Mouse (Mus musculus) ovary, adult 10 weeks (tissue): ENCODE measurements around the gene Krtap9-3. TPM values are rescaled to one million over a fixed set of nuclear protein-coding genes. Genes with fewer than 3 reads are reported as not detected.

Experiments
- polyA plus RNA-seq: library from polyadenylated mRNA; stranded (reverse); fragments of 350-450 nt; fragmentation: Illumina TruSeq; extraction: RNeasy Lipid Tissue Mini Kit (QIAGEN cat#74804); gene quantifications from one replicate; pipeline ENCODE4 v1.2.3, GENCODE M21; 2014

Gene Krtap9-3
- polyA plus RNA-seq = not detected

DNA sequence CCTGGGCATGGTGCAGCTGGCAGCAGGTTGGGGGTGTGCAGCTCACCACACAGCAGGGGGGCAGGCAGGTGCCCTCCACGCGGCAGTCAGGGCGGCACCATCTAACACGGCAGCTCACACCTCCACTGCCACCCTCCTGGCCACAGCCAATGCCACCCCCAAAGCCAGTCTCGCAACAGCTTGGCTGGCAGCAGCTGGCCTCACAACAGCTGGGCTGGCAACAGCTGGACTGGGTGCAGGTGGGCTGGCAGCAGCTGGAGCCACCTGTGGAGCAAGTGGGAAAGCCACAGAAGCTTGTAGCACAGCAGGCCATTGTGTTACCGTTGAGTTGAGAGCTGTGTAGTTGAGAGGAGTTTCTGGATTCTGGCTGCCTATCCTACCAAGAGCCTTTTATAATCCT, at the start of gene Krtap9-3:
TSS of gene Krtap9-3 (minus strand) at position 364 of the 400 bp plus-strand sequence.

GRCm38 (mm10) chr11:99643635-99644139, 45.8 kb upstream of the Krtap9-3 start, which contains the start of gene Krtap4-7:
TSS of gene Krtap4-7 (minus strand) at chr11:99644089.

GRCm38 (mm10) chr11:99634653-99635134, 36.8 kb upstream of the Krtap9-3 start, which contains the start of gene Krtap4-2:
TSS of gene Krtap4-2 (minus strand) at chr11:99635084.

DNA sequence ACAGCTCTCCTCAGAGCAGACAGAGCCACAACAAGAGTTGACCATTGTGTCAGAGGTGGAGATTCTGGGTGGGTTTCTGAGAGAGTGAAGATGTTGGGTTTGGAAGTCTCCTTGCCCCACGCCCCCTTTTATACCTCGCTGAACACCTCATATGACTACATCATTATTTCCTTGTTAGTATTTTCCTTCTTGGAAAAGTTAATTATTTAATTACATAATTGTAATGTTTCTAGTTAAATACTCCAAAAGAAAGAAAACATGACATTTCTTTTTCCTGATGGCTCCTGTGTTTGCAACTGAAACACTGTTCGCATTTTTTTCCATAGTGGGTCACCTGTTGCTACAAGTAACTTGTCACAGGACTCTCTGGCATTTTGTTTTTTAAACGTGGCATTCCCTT, 30.2 kb upstream of the Krtap9-3 start, which contains the start of gene Krtap4-1:
TSS of gene Krtap4-1 (minus strand) at position 101 of the 400 bp plus-strand sequence.

GRCm38 (mm10) chr11:99620335-99620734, 22.4 kb upstream of the Krtap9-3 start, which contains the start of gene Gm11562:
TSS of gene Gm11562 (minus strand) at chr11:99620435.

DNA sequence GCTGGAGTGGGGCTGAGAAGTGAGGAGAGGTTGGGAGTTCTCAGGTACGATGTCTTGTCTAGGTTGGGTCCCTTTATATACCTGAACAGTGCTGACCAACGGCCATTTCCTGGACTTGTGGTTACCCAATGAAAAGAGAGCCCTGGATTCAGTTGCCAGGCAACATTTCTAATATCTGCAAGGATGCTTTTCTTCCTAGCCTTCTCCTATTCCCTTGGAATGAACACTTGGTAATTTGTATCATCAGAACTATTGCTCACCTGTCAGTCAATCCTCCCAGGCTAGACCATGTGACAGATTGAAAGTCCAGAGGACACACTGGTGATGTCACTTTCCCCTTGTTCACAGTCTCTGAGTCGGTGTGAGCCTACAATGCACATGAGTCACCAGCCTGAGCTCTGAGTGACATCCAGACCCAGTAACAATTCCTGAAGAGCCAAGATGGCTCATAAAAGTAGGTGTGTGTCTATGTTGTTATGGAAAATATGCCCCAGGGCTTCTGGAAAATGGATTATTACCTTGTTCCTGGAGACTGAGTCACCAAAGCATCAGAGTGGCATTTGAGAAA, 17.0 kb upstream of the Krtap9-3 start, which contains the start of gene Krtap2-4:
TSS of gene Krtap2-4 (minus strand) at position 51 of the 568 bp plus-strand sequence.

GRCm38 (mm10) chr11:99610089-99610488, 12.2 kb upstream of the Krtap9-3 start, which contains the start of gene Gm11937:
TSS of gene Gm11937 (minus strand) at chr11:99610189.

DNA sequence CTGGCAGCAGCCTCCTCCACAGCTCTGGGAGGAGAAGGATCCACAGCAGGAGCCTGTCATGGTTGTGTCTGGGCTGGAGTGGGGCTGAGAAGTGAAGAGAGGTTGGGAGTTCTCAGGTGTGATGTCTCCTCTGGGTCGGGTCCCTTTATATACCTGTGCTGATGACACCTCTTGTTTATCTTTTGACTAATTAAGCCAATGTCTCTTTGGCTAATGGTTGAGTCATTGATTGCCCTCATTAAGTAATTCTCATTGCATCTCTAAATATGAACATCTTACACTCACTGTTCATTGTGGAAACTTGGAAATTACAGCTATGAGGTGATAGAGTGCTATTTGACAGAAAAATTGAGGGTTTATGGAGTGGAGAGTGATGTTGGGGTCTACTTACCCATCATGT, 5.3 kb upstream of the Krtap9-3 start, which contains the start of gene Gm11938:
TSS of gene Gm11938 (minus strand) at position 101 of the 400 bp plus-strand sequence.

DNA sequence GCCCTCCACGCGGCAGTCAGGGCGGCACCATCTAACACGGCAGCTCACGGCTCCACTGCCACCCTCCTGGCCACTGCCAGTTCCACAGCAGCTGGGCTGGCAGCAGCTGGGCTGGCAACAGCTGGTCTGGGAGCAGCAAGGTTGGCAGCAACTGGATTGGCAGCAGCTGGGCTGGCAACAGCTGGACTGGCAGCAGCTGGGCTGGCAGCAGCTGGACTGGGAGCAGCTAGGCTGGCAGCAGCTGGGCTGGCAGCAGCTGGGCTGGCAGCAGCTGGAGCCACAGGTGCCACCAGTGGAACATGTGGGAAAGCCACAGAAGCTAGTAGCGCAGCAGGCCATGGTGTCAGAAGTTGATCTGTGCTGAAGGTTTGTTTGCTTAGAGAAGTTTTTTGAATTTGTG, 6.9 kb downstream of the Krtap9-3 start, which contains the start of gene Krtap1-3:
TSS of gene Krtap1-3 (minus strand) at position 359 of the 400 bp plus-strand sequence.

DNA sequence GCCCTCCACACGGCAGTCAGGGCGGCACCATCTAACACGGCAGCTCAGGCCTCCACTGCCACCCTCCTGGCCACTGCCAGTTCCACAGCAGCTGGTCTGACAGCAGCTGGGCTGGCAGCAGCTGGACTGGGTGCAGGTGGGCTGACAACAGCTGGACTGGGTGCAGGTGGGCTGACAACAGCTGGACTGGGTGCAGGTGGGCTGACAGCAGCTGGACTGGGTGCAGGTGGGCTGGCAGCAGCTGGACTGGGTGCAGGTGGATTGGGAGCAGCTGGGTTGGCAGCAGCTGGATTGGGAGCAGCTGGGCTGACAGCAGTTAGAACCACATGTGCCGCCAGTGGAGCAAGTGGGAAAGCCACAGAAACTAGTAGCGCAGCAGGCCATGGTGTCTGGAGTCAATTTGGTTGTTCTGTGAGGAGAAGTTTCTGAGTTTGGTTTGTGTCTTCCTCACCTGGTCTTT, 14.6 kb downstream of the Krtap9-3 start, which contains the start of gene Krtap1-4:
TSS of gene Krtap1-4 (minus strand) at position 410 of the 460 bp plus-strand sequence.

DNA sequence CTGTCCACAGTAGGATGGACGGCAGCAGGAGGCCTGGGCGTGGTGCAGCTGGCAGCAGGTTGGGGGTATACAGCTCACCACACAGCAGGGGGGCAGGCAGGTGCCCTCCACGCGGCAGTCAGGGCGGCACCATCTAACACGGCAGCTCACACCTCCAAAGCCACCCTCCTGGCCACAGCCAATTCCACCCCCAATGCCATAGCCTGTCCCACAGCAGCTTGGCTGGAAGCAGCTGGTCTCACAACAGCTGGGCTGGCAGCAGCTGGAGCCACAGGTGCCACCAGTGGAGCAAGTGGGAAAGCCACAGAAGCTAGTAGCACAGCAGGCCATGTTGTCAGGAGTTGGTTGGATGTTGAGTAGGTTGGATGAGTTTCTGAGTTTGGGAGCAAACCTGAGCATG, 17.3 kb downstream of the Krtap9-3 start, which contains the start of gene Krtap1-5:
TSS of gene Krtap1-5 (minus strand) at position 381 of the 400 bp plus-strand sequence.

GRCm38 (mm10) chr11:99566530-99566929, 31.4 kb downstream of the Krtap9-3 start, which contains the start of gene Krtap3-1:
TSS of gene Krtap3-1 (minus strand) at chr11:99566630.

GRCm38 (mm10) chr11:99559366-99559765, 38.5 kb downstream of the Krtap9-3 start, which contains the start of gene Gm11939:
TSS of gene Gm11939 (minus strand) at chr11:99559466.

DNA sequence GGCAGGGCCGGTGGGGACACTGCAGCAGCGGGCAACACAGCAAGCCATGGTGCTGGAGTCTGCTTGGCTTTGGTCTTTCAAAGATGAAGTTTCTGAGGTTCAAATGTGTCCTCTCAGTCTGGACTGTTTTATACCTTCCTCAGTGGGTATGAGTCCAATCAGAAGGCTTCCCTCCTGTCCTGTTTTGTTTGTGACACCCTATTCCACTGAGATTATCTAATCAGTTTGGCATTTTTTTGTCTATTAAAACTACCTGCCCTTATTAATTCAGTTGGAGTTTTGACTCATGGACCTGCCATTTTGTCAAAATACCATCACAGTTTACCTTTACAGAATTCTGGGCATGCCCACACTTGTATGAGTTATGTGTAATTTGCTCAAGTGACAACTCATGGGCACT, 41.2 kb downstream of the Krtap9-3 start, which contains the start of gene Krtap3-2:
TSS of gene Krtap3-2 (minus strand) at position 101 of the 400 bp plus-strand sequence.

DNA sequence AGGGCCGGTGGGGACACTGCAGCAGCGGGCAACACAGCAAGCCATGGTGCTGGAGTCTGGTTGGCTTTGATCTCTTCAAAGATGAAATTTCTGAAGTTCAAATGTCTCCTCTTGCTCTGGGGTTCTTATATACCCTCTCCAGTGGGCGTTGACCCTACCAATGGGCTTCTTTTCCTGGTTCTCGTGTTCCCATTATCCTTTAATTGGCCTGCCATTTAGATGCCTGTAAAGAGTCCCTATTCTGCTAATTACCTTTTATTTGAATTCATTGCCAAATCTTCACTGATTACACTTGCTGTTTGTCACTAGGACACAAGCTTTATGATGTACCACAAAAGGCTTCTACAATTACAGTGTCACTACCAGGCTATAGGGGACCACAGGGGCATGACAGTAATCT, 47.1 kb downstream of the Krtap9-3 start, which contains the start of gene Krtap3-3:
TSS of gene Krtap3-3 (minus strand) at position 101 of the 400 bp plus-strand sequence.

Other genes starting within 250 kb of the Krtap9-3 start
- gene Krt27, start 247.0 kb downstream of the Krtap9-3 start, polyA plus RNA-seq = not detected
- gene Krt28, start 223.2 kb downstream of the Krtap9-3 start, polyA plus RNA-seq = not detected
- gene Krt10, start 208.7 kb downstream of the Krtap9-3 start, polyA plus RNA-seq = 13.0 TPM
- gene Krt12, start 175.8 kb downstream of the Krtap9-3 start, polyA plus RNA-seq = not detected
- gene Krt20, start 160.0 kb downstream of the Krtap9-3 start, polyA plus RNA-seq = 3.6 TPM
- 0.29 TPM for gene Krt23, start 105.0 kb downstream of the Krtap9-3 start, polyA plus RNA-seq
- gene Krt39, start 76.8 kb downstream of the Krtap9-3 start, polyA plus RNA-seq = not detected
- not detected for gene Krt40, start 54.9 kb downstream of the Krtap9-3 start, polyA plus RNA-seq
- gene Krtap3-3, start 47.2 kb downstream of the Krtap9-3 start, polyA plus RNA-seq = not detected
- not detected for gene Krtap3-2, start 41.3 kb downstream of the Krtap9-3 start, polyA plus RNA-seq
- gene Gm11939, start 38.6 kb downstream of the Krtap9-3 start, polyA plus RNA-seq = not detected
- gene Krtap3-1, start 31.5 kb downstream of the Krtap9-3 start, polyA plus RNA-seq = not detected
- not detected for gene Krtap1-5, start 17.1 kb downstream of the Krtap9-3 start, polyA plus RNA-seq
- gene Krtap1-4, start 14.5 kb downstream of the Krtap9-3 start, polyA plus RNA-seq = not detected
- gene Krtap1-3, start 6.8 kb downstream of the Krtap9-3 start, polyA plus RNA-seq = not detected
- gene Gm11938, start 5.2 kb upstream of the Krtap9-3 start, polyA plus RNA-seq = not detected
- gene Gm11937, start 12.1 kb upstream of the Krtap9-3 start, polyA plus RNA-seq = not detected
- not detected for gene Krtap2-4, start 16.7 kb upstream of the Krtap9-3 start, polyA plus RNA-seq
- not detected for gene Gm11562, start 22.3 kb upstream of the Krtap9-3 start, polyA plus RNA-seq
- not detected for gene Krtap4-1, start 30.1 kb upstream of the Krtap9-3 start, polyA plus RNA-seq
- not detected for gene Krtap4-2, start 37.0 kb upstream of the Krtap9-3 start, polyA plus RNA-seq
- not detected for gene Krtap4-7, start 46.0 kb upstream of the Krtap9-3 start, polyA plus RNA-seq
- gene Gm11555, start 52.1 kb upstream of the Krtap9-3 start, polyA plus RNA-seq = not detected
- not detected for gene Gm11563, start 60.9 kb upstream of the Krtap9-3 start, polyA plus RNA-seq
- gene Krtap4-6, start 67.9 kb upstream of the Krtap9-3 start, polyA plus RNA-seq = not detected
- not detected for gene Gm14190, start 92.6 kb upstream of the Krtap9-3 start, polyA plus RNA-seq
- gene Gm14180, start 136.2 kb upstream of the Krtap9-3 start, polyA plus RNA-seq = not detected
- gene Gm11595, start 174.8 kb upstream of the Krtap9-3 start, polyA plus RNA-seq = not detected
- not detected for gene Krtap4-8, start 182.6 kb upstream of the Krtap9-3 start, polyA plus RNA-seq
- gene Krtap4-9, start 187.1 kb upstream of the Krtap9-3 start, polyA plus RNA-seq = not detected
- gene Gm11596, start 195.4 kb upstream of the Krtap9-3 start, polyA plus RNA-seq = not detected
- not detected for gene Gm11569, start 200.8 kb upstream of the Krtap9-3 start, polyA plus RNA-seq
- gene Gm11554, start 206.3 kb upstream of the Krtap9-3 start, polyA plus RNA-seq = not detected
- not detected for gene Krtap4-13, start 211.8 kb upstream of the Krtap9-3 start, polyA plus RNA-seq
- not detected for gene Gm11564, start 217.6 kb upstream of the Krtap9-3 start, polyA plus RNA-seq
- not detected for gene 2300003K06Rik, start 240.0 kb upstream of the Krtap9-3 start, polyA plus RNA-seq